Mouse (Mus musculus) small intestine, adult 2 months (tissue): ENCODE results near the gene Igf2bp2.

Source experiments
- CTCF ChIP-seq: fragments of 200-500 bp; IDR thresholded peaks from 2 replicates; pipeline ENCODE4 v1.5.1; 2012; ENCODE audit warnings: low read depth, mild to moderate bottlenecking, control low read depth, inconsistent platforms, low read length, moderate library complexity, mixed read lengths; ENCODE audit not compliant: insufficient replicate concordance, insufficient read length; ENCODE audit errors: extremely low read depth
- POLR2A ChIP-seq: fragments of 200-500 bp; IDR thresholded peaks from 2 replicates; pipeline ENCODE4 v1.6.1; 2012; ENCODE audit warnings: low read depth, mild to moderate bottlenecking, control low read depth, inconsistent platforms, low read length, moderate library complexity

DNA sequence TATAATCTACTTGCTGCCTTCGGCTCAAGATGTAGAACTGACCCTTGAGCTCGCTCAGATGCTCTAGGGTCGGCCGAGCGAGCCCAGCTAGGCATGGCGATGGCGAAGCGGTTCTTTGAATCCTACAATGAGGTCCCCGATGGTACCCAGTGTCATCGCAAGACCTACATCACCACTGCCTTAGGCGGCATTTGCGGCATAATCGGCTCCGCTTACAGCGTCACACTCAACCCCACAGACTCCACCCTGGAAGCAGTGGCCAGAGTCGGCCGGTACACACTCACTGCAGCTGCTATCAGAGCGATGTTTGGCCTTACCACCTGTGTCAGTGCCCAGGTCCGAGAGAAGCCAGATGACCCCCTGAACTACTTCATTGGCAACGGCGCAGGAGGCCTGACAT is 109.7 kb downstream of the Igf2bp2 start:
- TF ChIP-seq CTCF (no peak), POLR2A (no peak)
